Mouse (Mus musculus) ES-E14 (cell line): ENCODE results near the gene Efna3. TPM values are rescaled to one million over a fixed set of nuclear protein-coding genes. Genes with fewer than 3 reads are reported as not detected.

Experiments used
- DNase-seq: peaks from one replicate; pipeline ENCODE4 v3.0.0-alpha.2; 2013; ENCODE audit warnings: low read depth, low spot score
- H3K27ac ChIP-seq: 2 replicates; pipeline ENCODE4 v1.5.1; 2012; ENCODE audit warnings: low read depth, mild to moderate bottlenecking, low read length, moderate library complexity, mixed read lengths; ENCODE audit not compliant: poor library complexity, insufficient read depth, severe bottlenecking
- H3K36me3 ChIP-seq: 2 replicates; pipeline ENCODE4 v1.6.1; 2012; ENCODE audit warnings: mild to moderate bottlenecking, low read length, moderate library complexity, mixed read lengths; ENCODE audit not compliant: control insufficient read depth, poor library complexity, insufficient read depth, severe bottlenecking
- H3K4me1 ChIP-seq, 2 experiments: fragments of 150-350 bp in 1 of 2; sonication (generic) in 1 of 2; 2 replicates each; pipeline ENCODE4 v1.6.1; 2012; ENCODE audit warnings: low read length in 2 of 2, mild to moderate bottlenecking in 1 of 2, mixed read lengths in 1 of 2; ENCODE audit not compliant: control insufficient read depth in 2 of 2, insufficient read depth in 2 of 2, poor library complexity in 1 of 2
- H3K4me3 ChIP-seq, 2 experiments: fragments of 150-350 bp in 1 of 2; sonication (generic) in 1 of 2; 2 replicates each; pipeline ENCODE4 v1.5.1; 2012; ENCODE audit warnings: low read length in 2 of 2, low read depth in 1 of 2, mild to moderate bottlenecking in 1 of 2, mixed read lengths in 1 of 2; ENCODE audit not compliant: insufficient read depth in 1 of 2, poor library complexity in 1 of 2, severe bottlenecking in 1 of 2
- H3K9ac ChIP-seq: 2 replicates; pipeline ENCODE4 v1.6.1; 2012; ENCODE audit warnings: low read depth, mild to moderate bottlenecking, low read length, mixed read lengths; ENCODE audit not compliant: poor library complexity, insufficient read depth, severe bottlenecking
- H3K9me3 ChIP-seq: fragments of 150-350 bp; sonication (generic); 2 replicates; pipeline ENCODE4 v1.6.1; 2012; ENCODE audit warnings: low read depth, mild to moderate bottlenecking, low read length; ENCODE audit not compliant: control insufficient read depth, insufficient read depth
- CHD2 ChIP-seq: IDR thresholded peaks from 2 replicates; pipeline ENCODE4 v1.6.1; 2014; ENCODE audit warnings: mild to moderate bottlenecking, low read depth, low read length, inconsistent platforms
- HCFC1 ChIP-seq: IDR thresholded peaks from 2 replicates; pipeline ENCODE4 v1.6.1; 2012; ENCODE audit warnings: low read length, inconsistent platforms, borderline replicate concordance; ENCODE audit not compliant: insufficient read depth
- MAFK ChIP-seq: IDR thresholded peaks from 2 replicates; pipeline ENCODE4 v1.6.1; 2014; ENCODE audit warnings: mild to moderate bottlenecking, low read depth, low read length, inconsistent platforms; ENCODE audit not compliant: insufficient read depth
- ZC3H11A ChIP-seq: IDR thresholded peaks from 2 replicates; pipeline ENCODE4 v1.6.1; 2012; ENCODE audit warnings: low read depth, mild to moderate bottlenecking, inconsistent platforms, low read length, borderline replicate concordance
- ZNF384 ChIP-seq: IDR thresholded peaks from 2 replicates; pipeline ENCODE4 v1.6.1; 2012; ENCODE audit warnings: low read depth, low read length, inconsistent platforms
- in situ Hi-C, 2 experiments: fragments of 600-800 bp; cut with MboI; formaldehyde crosslinking; loops; one replicate each; pipeline ENCODE4 v1.15.1; 2025; ENCODE audit warnings: low sequenced_read_pairs in 2 of 2, inconsistent platforms in 1 of 2; ENCODE audit not compliant: unreplicated experiment in 2 of 2
- total RNA-seq: library from RNA; depleted of rRNA; stranded (reverse); fragments of 300-350 nt; gene quantifications from 2 replicates; pipeline ENCODE4 v1.2.3, GENCODE M21; 2012

Gene Efna3
- total RNA-seq, 1 experiment = 7.5 TPM

- in situ Hi-C loops = no loop called here
- H3K9ac ChIP-seq = peak overlapping the region; percentile 46; the same call in 1 of the 2 replicates
- TF ChIP-seq CHD2 (no peak), HCFC1 (no peak), MAFK (no peak), ZC3H11A (no peak), ZNF384 (no peak)
- H3K4me1 ChIP-seq = peaks cover 0 to 17% of the 10 kb centered on the region in 2 experiments; a peak in 1 of 4 replicates
- peak overlapping the region; percentile 59 to 74 for H3K4me3 ChIP-seq
- no peak overlapping the region for H3K27ac ChIP-seq
- no peaks in the 10 kb centered on the region for H3K9me3 ChIP-seq
- peak; percentile 65 for DNase-seq
- H3K36me3 ChIP-seq = peaks cover 2% of the 10 kb centered on the region; the same call in 1 of the 2 replicates
Measured at GRCm38 (mm10) chr3:89279153-89279890, 43.4 kb downstream of the Efna3 start.

- H3K4me3 ChIP-seq = peak overlapping the region; percentile 59 to 74; a peak in 3 of 4 replicates
- no peaks in the 10 kb centered on the region for H3K9me3 ChIP-seq
- H3K4me1 ChIP-seq = peaks cover 0 to 17% of the 10 kb centered on the region in 2 experiments; a peak in 1 of 4 replicates
- DNase-seq = no peak
- H3K9ac ChIP-seq = no peak overlapping the region
- in situ Hi-C loops = no loop called here
- no peak overlapping the region for H3K27ac ChIP-seq
- peaks cover 2% of the 10 kb centered on the region; the same call in 1 of the 2 replicates for H3K36me3 ChIP-seq
- TF ChIP-seq MAFK (no peak), HCFC1 (no peak), CHD2 (no peak), ZC3H11A (no peak), ZNF384 (no peak)
Measured at GRCm38 (mm10) chr3:89278643-89279042, 44.1 kb downstream of the Efna3 start.

- Histone ChIP-seq H3K9me3 (no peaks in the 10 kb centered on the region), H3K36me3 (peaks cover 2% of the 10 kb centered on the region; the same call in 1 of the 2 replicates), H3K4me1 (peaks cover 0 to 17% of the 10 kb centered on the region in 2 experiments; a peak in 1 of 4 replicates), H3K4me3 (no peak overlapping the region), H3K9ac (no peak overlapping the region), H3K27ac (no peak overlapping the region)
- TF ChIP-seq ZC3H11A (no peak), ZNF384 (no peak), HCFC1 (no peak), CHD2 (no peak), MAFK (no peak)
- in situ Hi-C loops = no loop called here
- no peak for DNase-seq
Measured at GRCm38 (mm10) chr3:89278107-89278506, 44.7 kb downstream of the Efna3 start.

- peaks cover 3 to 19% of the 10 kb centered on the region in 2 experiments; a peak in 2 of 4 replicates for H3K4me1 ChIP-seq
- H3K4me3 ChIP-seq = no peak overlapping the region
- DNase-seq = no peak
Measured at GRCm38 (mm10) chr3:89277281-89278021, 45.3 kb downstream of the Efna3 start.

More at GRCm38 (mm10) chr3:89277281-89278021, 45.3 kb downstream of the Efna3 start:
- no peaks in the 10 kb centered on the region for H3K9me3 ChIP-seq
- no peak overlapping the region for H3K9ac ChIP-seq
- in situ Hi-C loops = no loop called here
- peaks cover 2% of the 10 kb centered on the region; the same call in 1 of the 2 replicates for H3K36me3 ChIP-seq
- H3K27ac ChIP-seq = no peak overlapping the region
- TF ChIP-seq MAFK = no peak
- TF ChIP-seq ZNF384 = no peak
- TF ChIP-seq CHD2 = no peak
- TF ChIP-seq HCFC1 = no peak
